Mouse (Mus musculus) midbrain, embryonic 10.5 days (tissue): ENCODE results near the gene Vmn2r37. TPM values are rescaled to one million over a fixed set of nuclear protein-coding genes. Genes with fewer than 3 reads are reported as not detected.
"Not testable (repeated sequence)": the region's sequence is repeated elsewhere in the genome, so short reads cannot be mapped to it uniquely, and the experiment has no call there.

Experiments used
- DNase-seq: peaks from one replicate; pipeline ENCODE4 v3.0.0-alpha.2; 2017; ENCODE audit warnings: low spot score
- H3K27ac ChIP-seq: fragments of 300-500 bp; sonication (generic); replicated peaks from 2 replicates; pipeline ENCODE4 v1.5.1; 2016; ENCODE audit warnings: mild to moderate bottlenecking
- H3K27me3 ChIP-seq: fragments of 300-500 bp; sonication (generic); 2 replicates; pipeline ENCODE4 v1.6.1; 2016; ENCODE audit warnings: low read depth, mild to moderate bottlenecking; ENCODE audit not compliant: poor library complexity, severe bottlenecking
- H3K36me3 ChIP-seq: fragments of 300-500 bp; sonication (generic); 2 replicates; pipeline ENCODE4 v1.6.1; 2016; ENCODE audit warnings: mild to moderate bottlenecking, moderate library complexity
- H3K4me1 ChIP-seq: fragments of 300-500 bp; sonication (generic); 2 replicates; pipeline ENCODE4 v1.6.1; 2016
- H3K4me3 ChIP-seq: fragments of 300-500 bp; sonication (generic); 2 replicates; pipeline ENCODE4 v1.5.1; 2016; ENCODE audit warnings: mild to moderate bottlenecking, moderate library complexity
- H3K9me3 ChIP-seq: fragments of 300-500 bp; sonication (generic); replicated peaks from 2 replicates; pipeline ENCODE4 v1.6.1; 2016; ENCODE audit warnings: mild to moderate bottlenecking
- WGBS: fragments of 180-500 bp; shearing (Covaris S2); methylation state at CpG from one replicate; pipeline ENCODE4 v1.1.7; 2016; 5-methylcytosine and 5-hydroxymethylcytosine counted together
- polyA plus RNA-seq: library from polyadenylated mRNA; unstranded; fragments of >200 nt; fragmentation: Nextera tagmentation; extraction: Ambion mirVana; gene quantifications from 2 replicates; pipeline ENCODE4 v1.2.1, GENCODE M21; 2016

The Vmn2r37 gene
- polyA plus RNA-seq: not detected in 2 replicates

GRCm38 (mm10) chr7:9223553-9223952, at the start of gene Vmn2r37:
Vmn2r37 (minus strand) TSS chr7:9223653.
- H3K9me3 ChIP-seq, H3K27ac ChIP-seq, H3K4me1 ChIP-seq, H3K27me3 ChIP-seq, H3K4me3 ChIP-seq, DNase-seq, H3K36me3 ChIP-seq: not testable (repeated sequence)
- WGBS: 80% methylated on average over 2 of the region's 2 CpGs

Other genes with a start within 250 kb of the Vmn2r37 start
- gene Vmn2r39, start 192.9 kb downstream of the Vmn2r37 start, polyA plus RNA-seq: not detected in 2 replicates
- not detected in 2 replicates for gene Vmn2r38, start 125.8 kb downstream of the Vmn2r37 start, polyA plus RNA-seq